Comparison of ENCODE assay signal across 15 mouse cellular contexts in the genomic region with DNA sequence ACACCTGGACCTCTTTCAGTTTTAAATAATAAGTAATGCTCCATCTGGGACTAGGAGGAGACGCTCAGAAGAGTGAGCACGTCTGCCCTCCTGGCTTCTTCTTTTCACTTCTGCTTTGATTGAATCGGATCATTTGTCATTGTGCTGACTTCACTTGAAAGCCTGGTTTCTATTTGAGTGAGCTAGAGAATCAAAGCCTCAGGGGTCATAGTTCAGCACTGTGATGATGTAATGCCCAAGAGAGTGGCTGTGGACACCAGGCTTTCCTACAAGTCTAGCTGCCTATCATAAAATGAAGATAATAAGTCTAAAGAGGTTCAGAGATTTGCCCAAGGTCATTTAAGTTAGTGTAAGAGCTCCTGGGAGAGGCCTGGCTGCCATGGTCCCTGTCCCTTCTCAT. TPM values are rescaled to one million over a fixed set of nuclear protein-coding genes. Genes with fewer than 3 reads are reported as not detected.
DNase-seq lines count a peak whose midpoint lies in the region; ATAC-seq and TF ChIP-seq lines count a peak whose summit lies in the region.
"Had no signal": no experiment of that assay in that cellular context is flagged by ENCODE, and none has a peak within 500 bp of the region (broad histone marks: within the 10 kb centered on the region; RNA-seq: fewer than 3 reads in every experiment).

No protein-coding gene starts in this region.

- H3K4me2 ChIP-seq in kidney, embryonic 14.5 days (replicated peaks; ENCODE audit: low read depth, low read length): no peak overlapping the region
- H3K4me2 ChIP-seq in liver, postnatal 0 days (ENCODE audit: low read depth, low read length): no peak overlapping the region
- H3K4me2 ChIP-seq: hindbrain, embryonic 12.5 days had no signal

- H3K9me3 ChIP-seq in kidney, embryonic 14.5 days (ENCODE audit: control insufficient read depth, low read length): no peaks in the 10 kb centered on the region
- no peaks in the 10 kb centered on the region for H3K9me3 ChIP-seq in liver, postnatal 0 days (ENCODE audit: low read length)
- H3K9me3 ChIP-seq: forebrain, embryonic 10.5 days; hindbrain, embryonic 12.5 days had no signal

- H3K27ac ChIP-seq in kidney, adult 2 months (ENCODE audit: insufficient read depth, low read depth, low read length): peak overlapping the region; percentile 66; the same call in 1 of the 2 replicates
- H3K27ac ChIP-seq in kidney, embryonic 14.5 days (ENCODE audit: low read depth, low read length): no peak overlapping the region
- peak overlapping the region; percentile 67 for H3K27ac ChIP-seq in liver, postnatal 0 days (ENCODE audit: low read depth)
- H3K27ac ChIP-seq: forebrain, embryonic 10.5 days; hindbrain, embryonic 12.5 days had no signal

- peaks cover 15% of the 10 kb centered on the region for H3K4me1 ChIP-seq in kidney, adult 2 months (ENCODE audit: control insufficient read depth, insufficient read depth, low read length)
- no peaks in the 10 kb centered on the region for H3K4me1 ChIP-seq in kidney, embryonic 14.5 days (ENCODE audit: control insufficient read depth, insufficient read depth, low read length)
- 0 out of 2 replicates have a peak, but pooled peaks cover 3% of the 10 kb centered on the region for H3K4me1 ChIP-seq in liver, postnatal 0 days (ENCODE audit: insufficient read depth)

- no peak for ATAC-seq in kidney, embryonic 14.5 days (ENCODE audit: low FRiP score, low TSS enrichment)
- ATAC-seq in liver, postnatal 0 days: peak; percentile 85

- no peak for TF ChIP-seq CTCF in kidney, adult 2 months (conservative IDR thresholded peaks at IDR 0.05; ENCODE audit: insufficient read depth, insufficient read length, low read depth, low read length)
- TF ChIP-seq CTCF in liver, postnatal 0 days (IDR thresholded peaks at IDR 0.05; ENCODE audit: low read depth): no peak

- WGBS in kidney, adult 2 months: 24% methylated on average over 3 of the region's 3 CpGs
- 30% methylated on average over 3 of the region's 3 CpGs for WGBS in kidney, embryonic 14.5 days
- 26% methylated on average over 3 of the region's 3 CpGs for WGBS in liver, postnatal 0 days (ENCODE audit: insufficient replicate concordance)

- peak; percentile 75 for DNase-seq in kidney, adult 2 months
- peak; percentile 5 for DNase-seq in NIH3T3 (ENCODE audit: low read depth)
- DNase-seq in embryo, embryonic 10.5 days (ENCODE audit: low spot score): peak; percentile 79
- DNase-seq in liver, postnatal 0 days: peak; percentile 24
- no peak for DNase-seq in layer of hippocampus, postnatal 25 days (ENCODE audit: extremely low spot score in 1 of 2, low spot score in 1 of 2)
- no peak for DNase-seq in frontal cortex, adult 2 months (ENCODE audit: extremely low spot score in 1 of 2, low spot score in 1 of 2)
- DNase-seq: adrenal gland, adult 8-10 months; cerebellum, postnatal 14 days; lung, postnatal 14 days had no signal

- no peak for TF ChIP-seq POLR2A in kidney, adult 2 months (IDR thresholded peaks at IDR 0.05; ENCODE audit: low read depth, low read length)

- no peak overlapping the region for H3K4me3 ChIP-seq in kidney, adult 2 months (ENCODE audit: insufficient read depth, low read depth, low read length)
- H3K4me3 ChIP-seq in kidney, embryonic 14.5 days (ENCODE audit: low read length): no peak overlapping the region
- no peak overlapping the region for H3K4me3 ChIP-seq in liver, postnatal 0 days (ENCODE audit: low read depth, low read length)
- H3K4me3 ChIP-seq: forebrain, embryonic 10.5 days; hindbrain, embryonic 12.5 days; myocyte had no signal

- no peak for TF ChIP-seq EP300 in liver, postnatal 0 days (IDR thresholded peaks at IDR 0.05; ENCODE audit: low read depth)

- H3K9ac ChIP-seq in kidney, embryonic 14.5 days (ENCODE audit: low read depth, low read length): no peak overlapping the region
- no peak overlapping the region for H3K9ac ChIP-seq in liver, postnatal 0 days (replicated peaks)
- H3K9ac ChIP-seq: hindbrain, embryonic 12.5 days had no signal

- H3K36me3 ChIP-seq in kidney, adult 2 months (ENCODE audit: control insufficient read depth, insufficient read depth, low read length): no peaks in the 10 kb centered on the region
- H3K36me3 ChIP-seq in kidney, embryonic 14.5 days (ENCODE audit: control insufficient read depth, insufficient read depth, low read length): no peaks in the 10 kb centered on the region
- H3K36me3 ChIP-seq in liver, postnatal 0 days (replicated peaks; ENCODE audit: insufficient read depth, low read length): no peaks in the 10 kb centered on the region
- H3K36me3 ChIP-seq: forebrain, embryonic 10.5 days; hindbrain, embryonic 12.5 days had no signal

- H3K27me3 ChIP-seq in kidney, adult 2 months (replicated peaks; ENCODE audit: control insufficient read depth, insufficient read depth, low read length): no peaks in the 10 kb centered on the region
- H3K27me3 ChIP-seq in kidney, embryonic 14.5 days (ENCODE audit: control insufficient read depth, insufficient read depth, low read length): no peaks in the 10 kb centered on the region
- no peaks in the 10 kb centered on the region for H3K27me3 ChIP-seq in liver, postnatal 0 days (ENCODE audit: insufficient read depth, low read length)
- H3K27me3 ChIP-seq: hindbrain, embryonic 12.5 days had no signal

RNA-seq across cellular contexts. Expression of gene Zp2, which starts 5.2 kb away (rescaled TPM):
- not detected in 2 replicates for polyA plus RNA-seq in kidney, adult 2 months (2012; rRNA removed)
- not detected in 2 replicates for polyA plus RNA-seq in kidney, embryonic 14.5 days (2014; fragmentation: Nextera tagmentation; extraction: Ambion mirVana)
- not detected in 2 replicates for polyA plus RNA-seq in liver, postnatal 0 days (2015; fragmentation: Nextera tagmentation; extraction: Ambion mirVana)
- total RNA-seq in layer of hippocampus, postnatal 25 days (2021): under 1 TPM in 1 of 2 experiments, not detected in 1; 0.45 TPM
- polyA plus RNA-seq in frontal cortex, adult 2 months (2012; rRNA removed): 0.24 and 0.32 TPM in 2 replicates
- total RNA-seq: adrenal gland, adult 8-10 months had no signal
- polyA plus RNA-seq: forebrain, embryonic 10.5 days; gonadal fat pad, adult 2 months; hindbrain, embryonic 12.5 days; testis, adult 2 months had no signal

RNA-seq across cellular contexts. Expression of gene Anks4b, which starts 23.4 kb away (rescaled TPM):
- polyA plus RNA-seq in kidney, adult 2 months (2012; rRNA removed): 10.8 and 15.0 TPM in 2 replicates
- 1.2 and 1.5 TPM in 2 replicates for polyA plus RNA-seq in kidney, embryonic 14.5 days (2014; fragmentation: Nextera tagmentation; extraction: Ambion mirVana)
- polyA plus RNA-seq in liver, postnatal 0 days (2015; fragmentation: Nextera tagmentation; extraction: Ambion mirVana): 2.4 and 3.0 TPM in 2 replicates
- total RNA-seq in layer of hippocampus, postnatal 25 days (2021): under 1 TPM; 0.49 to 0.52 TPM
- polyA plus RNA-seq in frontal cortex, adult 2 months (2012; rRNA removed): 0.06 and 0.12 TPM in 2 replicates
- polyA plus RNA-seq: hindbrain, embryonic 12.5 days; myocyte had no signal

RNA-seq across cellular contexts. Expression of gene Tmem159, which starts 48.1 kb away (rescaled TPM):
- polyA plus RNA-seq in kidney, adult 2 months (2012; rRNA removed): 27.6 and 27.8 TPM in 2 replicates
- 28.6 and 30.5 TPM in 2 replicates for polyA plus RNA-seq in kidney, embryonic 14.5 days (2014; fragmentation: Nextera tagmentation; extraction: Ambion mirVana)
- 3.7 and 4.2 TPM in 2 replicates for polyA plus RNA-seq in liver, postnatal 0 days (2015; fragmentation: Nextera tagmentation; extraction: Ambion mirVana)
- total RNA-seq in layer of hippocampus, postnatal 25 days (2021): 10 to 100 TPM; 11.2 to 12.1 TPM
- polyA plus RNA-seq in frontal cortex, adult 2 months (2012; rRNA removed): 12.0 and 14.8 TPM in 2 replicates

RNA-seq across cellular contexts. Expression of gene Crym, which starts 51.7 kb away (rescaled TPM):
- polyA plus RNA-seq in kidney, adult 2 months (2012; rRNA removed): 30.2 and 30.9 TPM in 2 replicates
- polyA plus RNA-seq in kidney, embryonic 14.5 days (2014; fragmentation: Nextera tagmentation; extraction: Ambion mirVana): 88.9 and 94.2 TPM in 2 replicates
- 0.27 and 0.29 TPM in 2 replicates for polyA plus RNA-seq in liver, postnatal 0 days (2015; fragmentation: Nextera tagmentation; extraction: Ambion mirVana)
- 100 to 1,000 TPM; 283 to 337 TPM for total RNA-seq in layer of hippocampus, postnatal 25 days (2021)
- polyA plus RNA-seq in frontal cortex, adult 2 months (2012; rRNA removed): 42.4 and 80.4 TPM in 2 replicates

RNA-seq across cellular contexts. Expression of gene Abca14, which starts 53.5 kb away (rescaled TPM):
- polyA plus RNA-seq in kidney, adult 2 months (2012; rRNA removed): 0.03 and 0.06 TPM in 2 replicates
- polyA plus RNA-seq in kidney, embryonic 14.5 days (2014; fragmentation: Nextera tagmentation; extraction: Ambion mirVana): not detected in 2 replicates
- polyA plus RNA-seq in liver, postnatal 0 days (2015; fragmentation: Nextera tagmentation; extraction: Ambion mirVana): 0.20 TPM in 2 replicates
- under 1 TPM in 1 of 2 experiments, not detected in 1; 0.14 TPM for total RNA-seq in layer of hippocampus, postnatal 25 days (2021)
- polyA plus RNA-seq in frontal cortex, adult 2 months (2012; rRNA removed): 0.02 TPM in 1 of 2 replicates, not detected in the other
- polyA plus RNA-seq: forebrain, embryonic 10.5 days; gonadal fat pad, adult 2 months; hindbrain, embryonic 12.5 days; myocyte had no signal

Comparison
In these comparisons a context has a peak if more than half of its experiments do, and no peak if none do; other contexts are left out.
1. DNase-seq: peak in kidney, adult 2 months (single experiment), NIH3T3 (single experiment), embryo, embryonic 10.5 days (single experiment) and liver, postnatal 0 days (single experiment); none in layer of hippocampus, postnatal 25 days (0 of 2) and frontal cortex, adult 2 months (0 of 2).